Comparison of ENCODE assay signal across 10 mouse cellular contexts in the genomic region with DNA sequence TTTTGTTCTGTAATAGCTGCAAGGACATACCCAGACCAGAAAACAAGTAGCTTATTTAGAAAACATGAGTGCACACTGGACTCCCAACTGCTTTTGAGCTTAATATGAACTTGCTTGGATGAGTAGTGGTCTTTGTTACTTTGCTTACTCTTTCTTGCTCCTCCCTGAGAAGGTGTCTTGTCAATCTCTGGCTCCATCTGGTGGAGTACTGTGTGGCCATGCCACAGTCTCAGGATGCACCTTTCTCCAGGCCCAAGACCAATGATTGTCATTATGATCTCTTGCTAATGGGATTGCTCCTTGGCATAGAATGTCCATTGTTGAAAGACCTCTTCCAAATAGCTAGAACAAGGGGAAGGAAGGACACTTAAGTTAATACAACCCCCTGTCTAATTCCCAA.
A peak's percentile ranks its signal among the peaks of the same experiment; 100 is the strongest.
DNase-seq lines count a peak whose midpoint lies in the region; ATAC-seq and TF ChIP-seq lines count a peak whose summit lies in the region.
"Had no signal": no experiment of that assay in that cellular context is flagged by ENCODE, and none has a peak within 500 bp of the region (broad histone marks: within the 10 kb centered on the region; RNA-seq: fewer than 3 reads in every experiment).

No protein-coding gene starts in this region.

- no peak for TF ChIP-seq POLR2A in heart, adult 2 months (IDR thresholded peaks at IDR 0.05; ENCODE audit: insufficient read depth, low read depth, low read length)
- TF ChIP-seq POLR2A in testis, adult 2 months (IDR thresholded peaks at IDR 0.05; ENCODE audit: control insufficient read depth, low read depth, low read length) = no peak
- no peak for TF ChIP-seq POLR2A in small intestine, adult 2 months (IDR thresholded peaks at IDR 0.05; ENCODE audit: low read depth, low read length)

- H3K79me2 ChIP-seq in heart, adult 2 months (replicated peaks; ENCODE audit: control insufficient read depth, insufficient read depth, low read length) = no peaks in the 10 kb centered on the region

- no peaks in the 10 kb centered on the region for H3K4me1 ChIP-seq in heart, adult 2 months (ENCODE audit: control insufficient read depth, insufficient read depth, low read length)
- no peaks in the 10 kb centered on the region for H3K4me1 ChIP-seq in heart, embryonic 11.5 days (ENCODE audit: control insufficient read depth, insufficient read depth, low read length)
- no peaks in the 10 kb centered on the region for H3K4me1 ChIP-seq in testis, adult 2 months (ENCODE audit: control insufficient read depth, insufficient read depth, low read length)
- no peaks in the 10 kb centered on the region for H3K4me1 ChIP-seq in forebrain, embryonic 16.5 days (replicated peaks; ENCODE audit: control insufficient read depth, insufficient read depth, low read length)
- H3K4me1 ChIP-seq in small intestine, adult 2 months (ENCODE audit: control insufficient read depth, insufficient read depth, insufficient read length, low read length) = no peaks in the 10 kb centered on the region
- H3K4me1 ChIP-seq: liver, embryonic 13.5 days; stomach, embryonic 15.5 days had no signal

- peak; percentile 72 for TF ChIP-seq CTCF in heart, adult 2 months (IDR thresholded peaks at IDR 0.05)
- peak; percentile 41; the same call in 1 of the 2 replicates for TF ChIP-seq CTCF in testis, adult 2 months (IDR thresholded peaks at IDR 0.05; ENCODE audit: control insufficient read depth, insufficient read depth, insufficient replicate concordance, low read depth, low read length)
- TF ChIP-seq CTCF in small intestine, adult 2 months (IDR thresholded peaks at IDR 0.05; ENCODE audit: extremely low read depth, insufficient read length, insufficient replicate concordance, low read depth, low read length) = peak; percentile 30; the same call in 1 of the 2 replicates

- H3K27me3 ChIP-seq in heart, adult 2 months (ENCODE audit: control insufficient read depth, insufficient read depth, low read length) = no peaks in the 10 kb centered on the region
- no peaks in the 10 kb centered on the region for H3K27me3 ChIP-seq in heart, embryonic 11.5 days (ENCODE audit: control insufficient read depth, insufficient read depth, low read length)
- H3K27me3 ChIP-seq in testis, adult 2 months (ENCODE audit: control insufficient read depth, insufficient read depth, low read length) = no peaks in the 10 kb centered on the region
- H3K27me3 ChIP-seq in forebrain, embryonic 16.5 days (replicated peaks; ENCODE audit: control insufficient read depth, insufficient read depth, low read length) = no peaks in the 10 kb centered on the region
- no peaks in the 10 kb centered on the region for H3K27me3 ChIP-seq in small intestine, adult 2 months (ENCODE audit: control insufficient read depth, insufficient read depth, low read length)
- H3K27me3 ChIP-seq: liver, embryonic 13.5 days; stomach, embryonic 15.5 days had no signal

- no peaks in the 10 kb centered on the region for H3K9me3 ChIP-seq in heart, embryonic 11.5 days (replicated peaks; ENCODE audit: control insufficient read depth, low read length)
- H3K9me3 ChIP-seq in forebrain, embryonic 16.5 days (ENCODE audit: control insufficient read depth, low read length) = no peaks in the 10 kb centered on the region
- H3K9me3 ChIP-seq: liver, embryonic 13.5 days; stomach, embryonic 15.5 days had no signal

- H3K9ac ChIP-seq in heart, adult 2 months (ENCODE audit: low read depth, low read length) = no peak overlapping the region
- no peak overlapping the region for H3K9ac ChIP-seq in heart, embryonic 11.5 days (ENCODE audit: low read depth, low read length)
- H3K9ac ChIP-seq in forebrain, embryonic 16.5 days (replicated peaks; ENCODE audit: low read depth, low read length) = no peak overlapping the region
- H3K9ac ChIP-seq: liver, embryonic 13.5 days; stomach, embryonic 15.5 days had no signal

- no peak for DNase-seq in heart, adult 2 months
- no peak for DNase-seq in testis, postnatal 14 days (ENCODE audit: low spot score)
- peak; percentile 16 to 45 for DNase-seq in layer of hippocampus, postnatal 25 days (ENCODE audit: extremely low spot score in 1 of 2, low spot score in 1 of 2)
- DNase-seq in thymus, postnatal 14 days = no peak
- DNase-seq: liver, embryonic 13.5 days had no signal

- no peak for ATAC-seq in heart, embryonic 11.5 days (replicated peaks; ENCODE audit: insufficient number of reproducible peaks, low FRiP score, low TSS enrichment)
- peak; percentile 54; the same call in 1 of the 2 replicates for ATAC-seq in forebrain, embryonic 16.5 days

- H3K36me3 ChIP-seq in heart, adult 2 months (ENCODE audit: control insufficient read depth, insufficient read depth, low read length) = no peaks in the 10 kb centered on the region
- H3K36me3 ChIP-seq in heart, embryonic 11.5 days (ENCODE audit: control insufficient read depth, insufficient read depth, low read length) = no peaks in the 10 kb centered on the region
- no peaks in the 10 kb centered on the region for H3K36me3 ChIP-seq in testis, adult 2 months (ENCODE audit: control insufficient read depth, insufficient read depth, low read length)
- no peaks in the 10 kb centered on the region for H3K36me3 ChIP-seq in forebrain, embryonic 16.5 days (ENCODE audit: control insufficient read depth, insufficient read depth)
- no peaks in the 10 kb centered on the region for H3K36me3 ChIP-seq in small intestine, adult 2 months (ENCODE audit: control insufficient read depth, insufficient read depth, low read length)
- H3K36me3 ChIP-seq: liver, embryonic 13.5 days; stomach, embryonic 15.5 days had no signal

- H3K27ac ChIP-seq in heart, adult 2 months = no peak overlapping the region
- H3K27ac ChIP-seq in heart, embryonic 11.5 days (ENCODE audit: low read depth, low read length) = no peak overlapping the region
- H3K27ac ChIP-seq in testis, adult 2 months (ENCODE audit: control insufficient read depth, insufficient read depth, low read depth, low read length) = no peak overlapping the region
- H3K27ac ChIP-seq in forebrain, embryonic 16.5 days (ENCODE audit: low read length) = no peak overlapping the region
- H3K27ac ChIP-seq in small intestine, adult 2 months (ENCODE audit: insufficient read depth, low read depth, low read length) = no peak overlapping the region
- H3K27ac ChIP-seq: liver, embryonic 13.5 days; stomach, embryonic 15.5 days had no signal

- TF ChIP-seq EP300 in heart, adult 2 months (IDR thresholded peaks at IDR 0.05; ENCODE audit: insufficient read depth, low read depth, low read length) = no peak

- no peak overlapping the region for H3K4me3 ChIP-seq in heart, adult 2 months
- no peak overlapping the region for H3K4me3 ChIP-seq in heart, embryonic 11.5 days (ENCODE audit: low read depth, low read length)
- H3K4me3 ChIP-seq in testis, adult 2 months (ENCODE audit: control insufficient read depth, low read depth, low read length) = no peak overlapping the region
- H3K4me3 ChIP-seq in forebrain, embryonic 16.5 days (replicated peaks; ENCODE audit: low read length) = no peak overlapping the region
- H3K4me3 ChIP-seq in small intestine, adult 2 months (ENCODE audit: low read depth, low read length) = no peak overlapping the region
- H3K4me3 ChIP-seq: liver, embryonic 13.5 days; stomach, embryonic 15.5 days had no signal

- intact Hi-C loops in heart, adult 2 months (cut with DNase I) = loop anchor here (2.0 to 5.0 kb wide), 2 partner anchors 224 to 905 kb away; no protein-coding TSS in a partner anchor

- no peak overlapping the region for H3K4me2 ChIP-seq in heart, embryonic 11.5 days
- H3K4me2 ChIP-seq in forebrain, embryonic 16.5 days (ENCODE audit: low read length) = no peak overlapping the region
- H3K4me2 ChIP-seq: liver, embryonic 13.5 days; stomach, embryonic 15.5 days had no signal

Comparison
In these comparisons a context has a peak if more than half of its experiments do, and no peak if none do; other contexts are left out.
1. DNase-seq: peak in layer of hippocampus, postnatal 25 days (2 of 2); none in heart, adult 2 months (0 of 2), testis, postnatal 14 days (single experiment) and thymus, postnatal 14 days (single experiment).
2. Peak in every context shown above with its lines, with median percentiles within 50 percentile points of each other: CTCF ChIP-seq.